Mouse (Mus musculus) hindbrain, embryonic 14.5 days (tissue): ENCODE data around the gene Tex10. TPM values are rescaled to one million over a fixed set of nuclear protein-coding genes. Genes with fewer than 3 reads are reported as not detected.
"Not testable (repeated sequence)": the region's sequence is repeated elsewhere in the genome, so short reads cannot be mapped to it uniquely, and the experiment has no call there.

Experiments
- ATAC-seq: fragments of 200-750 bp; cut with Nextera tagmentation; 2 replicates; pipeline ENCODE4 v1.8.0; 2017; ENCODE audit warnings: moderate number of reproducible peaks, mild to moderate bottlenecking, moderate TSS enrichment, moderate library complexity; ENCODE audit not compliant: low FRiP score
- DNase-seq: peaks from one replicate; pipeline ENCODE4 v3.0.0-alpha.2; 2015; ENCODE audit warnings: low spot score
- H3K27ac ChIP-seq: fragments of 300-500 bp; sonication (generic); 2 replicates; pipeline ENCODE4 v1.5.1; 2014; ENCODE audit warnings: mild to moderate bottlenecking, moderate library complexity
- H3K27me3 ChIP-seq: fragments of 300-500 bp; sonication (generic); 2 replicates; pipeline ENCODE4 v1.6.1; 2014; ENCODE audit warnings: mild to moderate bottlenecking, low read length, mixed read lengths; ENCODE audit not compliant: control insufficient read depth, insufficient read depth
- H3K36me3 ChIP-seq: fragments of 300-500 bp; sonication (generic); replicated peaks from 2 replicates; pipeline ENCODE4 v1.6.1; 2014; ENCODE audit not compliant: control insufficient read depth, insufficient read depth
- H3K4me1 ChIP-seq: fragments of 300-500 bp; sonication (generic); replicated peaks from 2 replicates; pipeline ENCODE4 v1.6.1; 2014; ENCODE audit warnings: antibody characterized with exemption, low read length, mixed read lengths; ENCODE audit not compliant: control insufficient read depth, insufficient read depth
- H3K4me2 ChIP-seq: fragments of 300-500 bp; sonication (generic); replicated peaks from 2 replicates; pipeline ENCODE4 v1.6.1; 2014; ENCODE audit warnings: mild to moderate bottlenecking, moderate library complexity
- H3K4me3 ChIP-seq: fragments of 300-500 bp; sonication (generic); replicated peaks from 2 replicates; pipeline ENCODE4 v1.5.1; 2014; ENCODE audit warnings: mild to moderate bottlenecking, low read length
- H3K9ac ChIP-seq: fragments of 300-500 bp; sonication (generic); 2 replicates; pipeline ENCODE4 v1.6.1; 2014
- H3K9me3 ChIP-seq: fragments of 300-500 bp; sonication (generic); 2 replicates; pipeline ENCODE4 v1.6.1; 2016; ENCODE audit warnings: low read length; ENCODE audit not compliant: control insufficient read depth
- WGBS: fragments of 180-500 bp; shearing (Covaris S2); extraction: QIAGEN DNeasy Blood & Tissue Kit; methylation state at CpG from one replicate; pipeline ENCODE4 v1.1.7; 2014; 5-methylcytosine and 5-hydroxymethylcytosine counted together
- polyA plus RNA-seq: library from polyadenylated mRNA; unstranded; fragments of >200 nt; fragmentation: Nextera tagmentation; extraction: Ambion mirVana; gene quantifications from 2 replicates; pipeline ENCODE4 v1.2.1, GENCODE M21; 2014

The Tex10 gene
- polyA plus RNA-seq, 1 experiment from 2014 or later, result 44.5 TPM

- DNase-seq, result no peak
- no peaks in the 10 kb centered on the region for H3K4me1 ChIP-seq
- no peak overlapping the region for H3K9ac ChIP-seq
- no peak overlapping the region for H3K27ac ChIP-seq
- no peak overlapping the region for H3K4me2 ChIP-seq
- 93% methylated on average over 8 of the region's 8 CpGs for WGBS
- no peaks in the 10 kb centered on the region for H3K27me3 ChIP-seq
- no peaks in the 10 kb centered on the region for H3K36me3 ChIP-seq
- H3K9me3 ChIP-seq, result no peaks in the 10 kb centered on the region
- no peak for ATAC-seq
- no peak overlapping the region for H3K4me3 ChIP-seq
Measured at GRCm38 (mm10) chr4:48413473-48413872, 59.8 kb downstream of the Tex10 start.

GRCm38 (mm10) chr4:48407350-48408039 is 65.8 kb downstream of the Tex10 start:
- H3K27me3 ChIP-seq, result no peaks in the 10 kb centered on the region
- H3K4me1 ChIP-seq, result no peaks in the 10 kb centered on the region
- H3K9ac ChIP-seq, result no peak overlapping the region
- H3K4me2 ChIP-seq, result peak overlapping the region; percentile 6; the same call in 1 of the 2 replicates
- peak; percentile 79 for DNase-seq
- H3K9me3 ChIP-seq, result no peaks in the 10 kb centered on the region
- ATAC-seq, result peak; percentile 70; the same call in 1 of the 2 replicates
- H3K36me3 ChIP-seq, result no peaks in the 10 kb centered on the region
- no peak overlapping the region for H3K27ac ChIP-seq
- H3K4me3 ChIP-seq, result no peak overlapping the region
- WGBS, result 54% methylated on average over 18 of the region's 18 CpGs

- not testable (repeated sequence) for H3K9me3 ChIP-seq, H3K4me3 ChIP-seq, H3K36me3 ChIP-seq, DNase-seq, H3K4me1 ChIP-seq, H3K27ac ChIP-seq, H3K4me2 ChIP-seq, H3K9ac ChIP-seq, ATAC-seq, H3K27me3 ChIP-seq
- 94% methylated on average over 9 of the region's 10 CpGs for WGBS
Measured at GRCm38 (mm10) chr4:48405724-48406491, 67.4 kb downstream of the Tex10 start.

- H3K9me3 ChIP-seq, result no peaks in the 10 kb centered on the region
- no peak overlapping the region for H3K4me2 ChIP-seq
- no peak overlapping the region for H3K9ac ChIP-seq
- H3K4me3 ChIP-seq, result no peak overlapping the region
- no peak for DNase-seq
- H3K27me3 ChIP-seq, result no peaks in the 10 kb centered on the region
- no peak overlapping the region for H3K27ac ChIP-seq
- WGBS, result 71% methylated on average over 16 of the region's 16 CpGs
- H3K36me3 ChIP-seq, result no peaks in the 10 kb centered on the region
- H3K4me1 ChIP-seq, result no peaks in the 10 kb centered on the region
- ATAC-seq, result no peak
Measured at GRCm38 (mm10) chr4:48403066-48403640, 70.1 kb downstream of the Tex10 start.

- ATAC-seq (no peak), DNase-seq (no peak)
- Histone ChIP-seq H3K27ac (no peak overlapping the region), H3K4me3 (no peak overlapping the region), H3K9me3 (no peaks in the 10 kb centered on the region), H3K4me2 (no peak overlapping the region), H3K27me3 (no peaks in the 10 kb centered on the region), H3K36me3 (0 out of 2 replicates have a peak, but pooled peaks cover 6% of the 10 kb centered on the region), H3K9ac (no peak overlapping the region), H3K4me1 (no peaks in the 10 kb centered on the region)
- WGBS, result 100% methylated on average over 3 of the region's 3 CpGs
Measured at GRCm38 (mm10) chr4:48396949-48397348, 76.3 kb downstream of the Tex10 start.

- DNase-seq, result no peak
- H3K27ac ChIP-seq, result no peak overlapping the region
- H3K9ac ChIP-seq, result no peak overlapping the region
- H3K27me3 ChIP-seq, result no peaks in the 10 kb centered on the region
- H3K4me1 ChIP-seq, result no peaks in the 10 kb centered on the region
- no peaks in the 10 kb centered on the region for H3K9me3 ChIP-seq
- no peak overlapping the region for H3K4me2 ChIP-seq
- H3K4me3 ChIP-seq, result no peak overlapping the region
- no peaks in the 10 kb centered on the region for H3K36me3 ChIP-seq
- 83% methylated on average over 5 of the region's 5 CpGs for WGBS
- ATAC-seq, result no peak
Measured at GRCm38 (mm10) chr4:48382506-48382905, 90.8 kb downstream of the Tex10 start.

GRCm38 (mm10) chr4:48380940-48381339 is 92.3 kb downstream of the Tex10 start:
- H3K27ac ChIP-seq, result no peak overlapping the region
- no peak overlapping the region for H3K4me3 ChIP-seq
- DNase-seq, result peak; percentile 95
- no peaks in the 10 kb centered on the region for H3K9me3 ChIP-seq
- 1% methylated on average over 2 of the region's 2 CpGs for WGBS
- H3K4me1 ChIP-seq, result no peaks in the 10 kb centered on the region
- ATAC-seq, result no peak; the same call in 1 of the 2 replicates
- H3K9ac ChIP-seq, result no peak overlapping the region; the same call in 1 of the 2 replicates
- H3K36me3 ChIP-seq, result no peaks in the 10 kb centered on the region
- no peaks in the 10 kb centered on the region for H3K27me3 ChIP-seq
- no peak overlapping the region for H3K4me2 ChIP-seq

Other genes starting within 250 kb of the Tex10 start
- 55.4 and 65.2 TPM in 2 replicates for gene Erp44, start 193.9 kb downstream of the Tex10 start, polyA plus RNA-seq
- gene Invs, start 193.7 kb downstream of the Tex10 start, polyA plus RNA-seq, result 3.9 and 5.7 TPM in 2 replicates
- 23.3 and 26.6 TPM in 2 replicates for gene Msantd3, start 66.5 kb upstream of the Tex10 start, polyA plus RNA-seq
- gene Tmeff1, start 111.7 kb upstream of the Tex10 start, polyA plus RNA-seq, result 333 and 365 TPM in 2 replicates
- 1.2 and 1.7 TPM in 2 replicates for gene Cavin4, start 190.1 kb upstream of the Tex10 start, polyA plus RNA-seq